Mouse (Mus musculus) myocyte (in vitro differentiated cells): ENCODE measurements around the gene Cep295.

Source experiments
- CEBPB ChIP-seq: IDR thresholded peaks from 2 replicates; pipeline ENCODE4 v1.6.1; 2011; ENCODE audit warnings: mild to moderate bottlenecking, moderate library complexity; ENCODE audit not compliant: poor library complexity, insufficient read depth, severe bottlenecking
- E2F4 ChIP-seq: IDR thresholded peaks from one replicate; pipeline ENCODE4 v1.6.1; 2011; ENCODE audit warnings: mild to moderate bottlenecking, control low read depth, moderate library complexity; ENCODE audit not compliant: insufficient read depth
- MAX ChIP-seq: IDR thresholded peaks from one replicate; pipeline ENCODE4 v1.6.1; 2011; ENCODE audit warnings: low read depth, mild to moderate bottlenecking, control low read depth
- MYOD1 ChIP-seq, 3 experiments: IDR thresholded peaks; one replicate each; pipeline ENCODE4 v1.6.1; 2011; ENCODE audit warnings: control low read depth in 2 of 3, low read depth in 2 of 3, mild to moderate bottlenecking in 2 of 3, moderate library complexity in 1 of 3; ENCODE audit not compliant: insufficient read length in 2 of 3, control insufficient read depth in 1 of 3
- MYOG ChIP-seq, 3 experiments: IDR thresholded peaks; one replicate each; pipeline ENCODE4 v1.6.1; 2011; ENCODE audit warnings: control low read depth in 2 of 3, low read depth in 2 of 3, mild to moderate bottlenecking in 2 of 3; ENCODE audit not compliant: insufficient read length in 2 of 3, control insufficient read depth in 1 of 3, insufficient read depth in 1 of 3
- POLR2A ChIP-seq: IDR thresholded peaks from one replicate; pipeline ENCODE4 v1.6.1; 2011; ENCODE audit warnings: low read depth, mild to moderate bottlenecking, control low read depth, moderate library complexity; ENCODE audit not compliant: insufficient read length
- POLR2AphosphoS2 ChIP-seq: IDR thresholded peaks from one replicate; pipeline ENCODE4 v1.6.1; 2011; ENCODE audit warnings: low read depth, control low read depth; ENCODE audit not compliant: insufficient read length
- SRF ChIP-seq: IDR thresholded peaks from one replicate; pipeline ENCODE4 v1.6.1; 2011; ENCODE audit warnings: low read depth; ENCODE audit not compliant: control insufficient read depth, insufficient read length
- TCF12 ChIP-seq: IDR thresholded peaks from one replicate; pipeline ENCODE4 v1.6.1; 2011; ENCODE audit warnings: mild to moderate bottlenecking, control low read depth; ENCODE audit not compliant: poor library complexity, insufficient read depth, severe bottlenecking
- TCF3 ChIP-seq: IDR thresholded peaks from one replicate; pipeline ENCODE4 v1.6.1; 2011; ENCODE audit warnings: low read depth, control low read depth; ENCODE audit not compliant: insufficient read length
- USF1 ChIP-seq: IDR thresholded peaks from one replicate; pipeline ENCODE4 v1.6.1; 2011; ENCODE audit warnings: low read depth, mild to moderate bottlenecking, control low read depth, moderate library complexity

DNA sequence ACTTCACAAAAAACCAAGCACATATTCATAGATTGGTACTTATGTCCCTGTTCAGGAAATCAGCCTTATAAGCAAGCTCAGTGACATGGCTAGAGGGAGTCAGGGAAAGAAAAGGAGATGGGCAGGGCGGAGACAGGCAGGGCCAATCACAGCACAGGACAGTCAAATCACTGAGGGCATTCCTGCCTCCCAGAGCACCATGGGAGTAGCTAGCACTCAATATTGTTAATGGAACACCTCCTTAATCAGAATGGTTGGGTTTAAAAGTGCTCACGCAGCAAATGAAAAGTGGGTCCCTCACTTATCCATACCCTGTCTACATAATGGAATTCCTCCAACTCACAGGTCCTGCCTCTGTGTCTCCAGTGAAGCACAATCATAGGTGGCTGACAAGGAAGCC, 54.7 kb downstream of the Cep295 start:
- TF ChIP-seq MAX (no peak), POLR2AphosphoS2 (no peak), TCF12 (no peak), POLR2A (no peak), CEBPB (no peak), E2F4 (no peak), MYOD1 (IDR thresholded peaks at IDR 0.05; ENCODE audit: control insufficient read depth in 1 of 3, insufficient read length in 2 of 3, low read depth in 2 of 3) (no peak), SRF (no peak), USF1 (no peak), MYOG (IDR thresholded peaks at IDR 0.05; ENCODE audit: control insufficient read depth in 1 of 3, insufficient read depth in 1 of 3, insufficient read length in 2 of 3, low read depth in 2 of 3) (no peak), TCF3 (no peak)
